Mouse (Mus musculus) gastrocnemius, postnatal 25 days (tissue): ENCODE results near the gene Rhoa. TPM values are rescaled to one million over a fixed set of nuclear protein-coding genes. Genes with fewer than 3 reads are reported as not detected.
"Not testable (repeated sequence)": the region's sequence is repeated elsewhere in the genome, so short reads cannot be mapped to it uniquely, and the experiment has no call there.

ENCODE experiments used
- DNase-seq: peaks from one replicate; pipeline ENCODE4 v3.0.0; 2022
- total RNA-seq, 2 experiments: library from RNA; stranded (reverse); gene quantifications; 1 replicate in 1 of 2; 2 replicates in 1 of 2; pipeline ENCODE4 v1.2.3; 2021

The Rhoa gene
- total RNA-seq, 2 experiments from 2014 or later: 104 to 120 TPM

GRCm38 (mm10) chr9:108287526-108288238 is 18.2 kb upstream of the Rhoa start:
- DNase-seq: not testable (repeated sequence)

DNA sequence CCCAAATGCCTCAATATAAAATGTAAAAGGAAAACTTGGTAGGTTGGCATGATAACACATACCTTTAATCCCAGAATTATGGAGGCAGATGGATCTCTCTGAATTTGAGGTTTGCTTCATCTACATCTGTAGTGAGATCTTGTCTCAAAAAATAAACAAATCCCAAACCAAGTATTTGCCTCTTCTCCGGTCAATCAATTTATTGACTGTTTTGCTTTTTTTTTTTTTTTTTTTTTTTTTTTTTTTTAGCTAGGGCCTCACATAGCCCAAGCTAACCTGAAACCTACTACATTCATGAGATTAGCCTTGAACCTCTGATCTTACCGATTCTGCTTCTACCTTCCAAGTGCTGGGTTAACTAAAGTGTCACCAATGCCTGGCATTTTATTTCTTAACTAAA is 16.6 kb upstream of the Rhoa start:
- no peak for DNase-seq

DNA sequence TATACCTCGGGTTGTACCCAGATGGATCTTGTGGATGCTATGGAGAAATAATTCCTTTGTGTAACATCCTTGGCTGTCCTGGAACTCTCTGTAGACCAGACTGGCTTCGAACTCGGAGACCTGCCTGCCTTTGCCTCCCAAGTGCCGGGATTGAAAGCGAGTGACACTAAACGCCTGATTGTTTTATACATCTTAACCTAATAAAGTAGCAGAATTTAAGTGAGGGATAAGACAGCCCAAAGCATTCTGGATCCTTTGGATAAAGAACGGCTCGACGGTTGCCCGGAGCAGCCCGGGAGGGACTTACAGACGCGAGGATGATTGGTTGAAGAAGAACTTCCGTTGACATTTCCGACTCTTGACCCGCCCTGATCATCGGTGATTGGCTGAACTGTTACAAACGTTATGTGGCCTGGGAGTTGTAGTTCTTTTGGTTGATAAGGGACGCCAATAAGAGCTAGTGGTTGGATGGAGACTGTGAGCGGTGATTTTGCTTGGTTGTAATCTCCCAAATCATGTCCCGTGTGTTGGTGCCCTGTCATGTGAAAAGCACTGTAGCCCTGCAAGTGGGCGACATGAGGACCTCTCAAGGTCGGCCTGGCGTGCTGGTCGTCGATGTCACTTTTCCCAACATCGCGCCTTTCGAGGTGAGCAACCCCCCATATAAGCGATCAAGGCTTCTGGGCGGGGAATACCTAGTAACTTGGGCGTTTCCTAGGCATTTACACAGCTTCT is 15.7 kb upstream of the Rhoa start, which contains the start of gene Nicn1:
TSS of gene Nicn1 (plus strand) at position 414 of the 735 bp plus-strand sequence.
- peak; percentile 89 for DNase-seq

DNA sequence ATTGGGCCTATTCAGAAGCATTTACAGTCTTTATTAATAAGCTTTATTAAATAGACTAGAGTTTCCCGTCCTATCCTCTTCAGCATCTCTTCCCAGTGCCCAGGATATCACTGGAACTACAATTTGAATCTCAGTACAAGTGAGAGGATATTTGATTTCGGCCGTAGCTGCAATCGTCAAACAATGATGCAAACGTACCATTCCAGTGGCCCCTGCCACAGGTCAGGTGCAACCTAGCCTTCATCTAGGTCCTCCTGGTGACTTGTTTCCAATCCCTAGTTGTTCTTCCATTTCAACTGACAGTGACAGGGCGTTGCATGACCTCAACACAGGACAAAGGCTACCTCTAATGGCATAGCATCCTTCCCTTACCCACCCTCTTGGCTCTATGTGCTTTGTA is 15.2 kb upstream of the Rhoa start:
- no peak for DNase-seq

GRCm38 (mm10) chr9:108296453-108297355 is 9.2 kb upstream of the Rhoa start, which contains the start of gene Amt:
Gene Amt, plus strand, starts transcription at chr9:108296853.
- no peak for DNase-seq

GRCm38 (mm10) chr9:108301853-108302252 is 4.1 kb upstream of the Rhoa start:
- DNase-seq: no peak

DNA sequence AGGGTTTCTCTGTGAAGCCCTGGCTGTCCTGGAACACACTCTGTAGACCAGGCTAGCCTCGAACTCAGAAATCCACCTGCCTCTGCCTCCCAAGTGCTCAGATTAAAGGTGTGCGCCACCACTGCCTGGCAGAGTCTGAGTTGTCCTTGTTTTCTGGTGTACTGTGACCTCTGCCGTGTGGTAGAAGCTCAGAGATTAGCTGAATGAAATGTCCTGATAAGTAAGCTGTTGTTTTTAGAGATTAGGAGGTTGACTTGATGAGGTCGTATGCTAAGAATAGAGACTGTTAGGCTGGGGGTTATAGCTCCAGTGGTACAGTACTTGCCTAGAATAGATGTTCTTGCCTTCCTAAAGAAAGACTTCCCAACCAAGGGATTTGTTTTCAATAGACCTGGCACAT is 1.2 kb upstream of the Rhoa start:
- DNase-seq: no peak

DNA sequence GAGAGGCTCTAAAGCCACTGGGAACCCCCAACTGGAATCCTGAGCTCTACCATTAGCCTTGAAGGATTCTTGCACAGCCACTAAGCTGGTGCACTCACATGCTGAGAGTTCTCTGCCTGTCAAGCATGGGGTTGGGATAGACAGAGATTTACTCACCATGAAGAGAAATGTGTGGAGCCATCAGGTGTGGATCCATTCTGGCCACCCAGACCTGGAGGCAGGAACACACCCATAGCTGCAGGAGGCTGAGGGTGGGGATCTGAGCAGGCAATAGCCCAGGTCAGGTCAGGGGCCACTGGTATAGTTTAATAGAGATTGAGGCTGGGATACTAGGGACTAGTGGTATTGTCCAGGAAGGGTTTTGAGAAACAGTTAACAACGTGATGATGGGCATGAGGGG is 759 bp upstream of the Rhoa start:
- DNase-seq: no peak

DNA sequence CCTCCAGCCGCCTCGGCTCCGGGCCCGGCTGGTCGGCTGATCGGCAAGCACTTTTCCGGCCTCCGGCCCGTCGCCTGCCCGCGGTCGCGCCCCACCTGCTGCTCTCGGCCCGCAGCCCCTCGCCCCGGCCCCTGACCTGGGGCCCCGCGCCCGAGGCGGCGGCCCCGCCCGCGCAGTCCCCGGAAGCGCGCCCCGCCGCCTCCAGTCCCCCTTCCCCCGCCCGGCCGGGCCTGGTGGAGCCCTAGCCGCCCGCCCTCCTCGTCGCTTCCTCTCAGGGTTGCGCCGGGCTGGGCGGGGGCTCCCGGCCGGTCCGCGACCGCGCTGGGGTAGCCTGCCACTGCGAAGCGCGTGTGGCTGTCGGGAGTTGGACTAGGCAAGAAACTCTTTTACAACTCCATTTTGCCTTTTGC is 647 bp downstream of the Rhoa start:
- DNase-seq: peak; percentile 85

GRCm38 (mm10) chr9:108307021-108307807 is 1.3 kb downstream of the Rhoa start:
- DNase-seq: no peak

GRCm38 (mm10) chr9:108308141-108308540 is 2.2 kb downstream of the Rhoa start:
- DNase-seq: no peak

DNA sequence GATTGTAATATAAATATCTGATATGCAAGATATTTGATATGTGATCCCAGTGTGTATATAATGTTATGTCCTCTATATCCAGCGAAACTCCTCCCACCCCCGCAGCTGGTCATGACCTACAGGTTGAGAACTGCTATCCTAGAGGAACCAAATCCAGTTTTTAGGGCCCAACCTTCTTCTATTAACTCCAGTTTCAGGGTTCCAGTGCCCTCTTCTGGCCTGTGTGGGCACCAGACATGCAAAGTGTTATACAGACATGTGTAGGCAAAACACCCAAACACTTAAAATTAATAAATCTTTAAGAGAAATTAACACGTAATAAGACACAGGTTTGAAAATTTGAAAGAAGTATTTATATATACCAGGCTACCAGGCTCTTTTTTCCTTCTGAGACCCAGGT is 11.6 kb downstream of the Rhoa start:
- no peak for DNase-seq

- no peak for DNase-seq
Observed at GRCm38 (mm10) chr9:108318462-108318861, 12.5 kb downstream of the Rhoa start.

GRCm38 (mm10) chr9:108322054-108322453 is 16.1 kb downstream of the Rhoa start:
- DNase-seq: not testable (repeated sequence)

GRCm38 (mm10) chr9:108324784-108325183 is 18.9 kb downstream of the Rhoa start:
- no peak for DNase-seq

DNA sequence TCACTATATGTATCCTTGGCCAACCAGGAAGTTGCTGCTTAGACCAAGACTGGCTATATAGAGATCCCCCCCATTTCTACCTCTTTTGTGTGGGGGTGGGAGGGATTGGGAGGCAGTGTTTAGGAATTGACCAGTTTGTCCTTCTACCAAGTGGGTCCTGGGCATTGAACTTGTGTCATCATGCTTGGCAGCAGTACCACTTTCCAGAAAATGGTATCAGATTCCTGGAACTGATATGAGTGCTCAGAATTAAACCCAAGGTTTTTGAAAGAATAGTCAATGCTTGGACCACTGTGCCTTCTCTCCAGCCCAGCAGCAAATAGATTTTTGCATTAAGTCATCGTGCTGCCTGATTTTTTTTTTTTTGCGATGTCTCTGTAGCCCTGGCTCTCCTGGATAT is 19.9 kb downstream of the Rhoa start:
- DNase-seq: no peak

- DNase-seq: no peak
Observed at GRCm38 (mm10) chr9:108337848-108338550, 32.1 kb downstream of the Rhoa start.

DNA sequence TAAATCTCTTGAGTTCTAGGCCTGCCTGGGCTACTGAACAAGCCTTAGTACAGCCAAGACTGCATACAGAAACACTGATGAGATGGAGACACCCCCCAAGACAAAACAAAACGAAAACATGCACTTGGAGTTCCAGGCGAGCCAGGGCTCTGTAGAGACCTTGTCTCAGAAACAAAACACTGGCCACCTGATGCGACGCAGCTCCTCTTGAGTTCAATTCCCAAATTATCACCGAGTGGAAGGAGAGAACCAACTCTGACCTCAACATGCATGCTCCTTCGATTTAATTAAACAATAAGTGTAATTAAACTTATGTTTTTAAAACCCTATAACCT is 32.6 kb downstream of the Rhoa start:
- no peak for DNase-seq

DNA sequence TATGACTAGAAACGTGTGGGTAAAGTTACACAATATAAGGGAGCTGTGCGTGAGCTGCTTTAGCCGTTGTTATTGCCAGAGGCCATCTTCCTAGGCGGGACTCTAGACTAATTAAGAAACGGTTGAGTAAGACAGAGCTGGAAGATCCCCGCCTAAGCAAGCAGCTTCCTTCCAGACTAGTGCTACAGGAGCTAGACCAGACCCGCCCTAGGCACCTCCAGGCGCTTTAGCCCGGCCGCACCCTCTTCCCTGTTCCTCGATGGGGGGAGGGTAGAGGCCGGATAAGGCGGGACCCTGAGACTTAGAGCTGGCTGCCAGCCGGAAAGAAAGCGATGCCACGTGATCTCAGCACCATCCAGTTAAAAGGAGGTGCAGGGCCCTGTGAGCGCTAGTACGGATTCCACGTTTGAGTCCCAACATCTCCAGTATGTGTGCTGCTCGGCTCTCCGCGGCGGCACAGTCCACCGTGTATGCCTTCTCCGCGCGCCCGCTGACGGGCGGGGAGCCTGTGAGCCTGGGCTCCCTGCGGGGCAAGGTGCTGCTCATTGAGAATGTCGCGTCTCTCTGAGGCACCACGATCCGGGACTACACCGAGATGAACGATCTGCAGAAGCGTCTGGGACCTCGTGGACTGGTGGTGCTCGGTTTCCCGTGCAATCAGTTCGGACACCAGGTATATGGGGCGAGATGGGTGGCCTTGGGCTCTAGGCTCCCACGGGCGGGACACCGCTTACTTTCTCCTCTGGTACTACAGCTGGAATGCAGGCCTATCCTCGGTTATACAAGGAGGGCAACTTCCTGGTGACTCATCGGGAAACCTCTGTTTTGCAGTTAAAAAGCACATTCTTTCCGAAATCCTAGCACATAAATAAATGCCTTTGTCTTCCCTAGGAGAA is 33.2 kb downstream of the Rhoa start, which contains the start of gene Gpx1:
TSS of gene Gpx1 (plus strand) at position 18 of the 896 bp plus-strand sequence.
- peak; percentile 93 for DNase-seq

- DNase-seq: no peak
Observed at GRCm38 (mm10) chr9:108339886-108340257, 33.9 kb downstream of the Rhoa start.
